Comparison of ENCODE assay signal across 16 mouse cellular contexts in genomic region chr4:102492911-102493310, GRCm38 (mm10).
A peak's percentile ranks its signal among the peaks of the same experiment; 100 is the strongest.
DNase-seq lines count a peak whose midpoint lies in the region; ATAC-seq lines count a peak whose summit lies in the region.
"Had no signal": no experiment of that assay in that cellular context is flagged by ENCODE, and none has a peak within 500 bp of the region (broad histone marks: within the 10 kb centered on the region; RNA-seq: fewer than 3 reads in every experiment).

No protein-coding gene starts in this region.

- DNase-seq in liver, embryonic 11.5 days (ENCODE audit: low spot score), result no peak
- no peak for DNase-seq in liver
- DNase-seq in layer of hippocampus, adult 18-20 months (ENCODE audit: low spot score in 2 of 2), result no peak
- no peak for DNase-seq in layer of hippocampus, adult 9-11 months
- DNase-seq: cerebellum, adult 9-11 months; gastrocnemius, postnatal 10 days; heart, adult 2 months; kidney, postnatal 4 days; layer of hippocampus, postnatal 36 days; lung, adult 18-20 months; right cerebral cortex, adult 18-20 months; thymus, adult 18-20 months had no signal

- H3K36me3 ChIP-seq in liver, embryonic 11.5 days (ENCODE audit: control insufficient read depth, insufficient read depth, low read length), result no peaks in the 10 kb centered on the region
- no peaks in the 10 kb centered on the region for H3K36me3 ChIP-seq in forebrain, embryonic 15.5 days
- no peaks in the 10 kb centered on the region for H3K36me3 ChIP-seq in hindbrain, embryonic 15.5 days
- H3K36me3 ChIP-seq in neural tube, embryonic 13.5 days, result no peaks in the 10 kb centered on the region
- H3K36me3 ChIP-seq: limb, embryonic 15.5 days had no signal

- no peak overlapping the region for H3K27ac ChIP-seq in liver, embryonic 11.5 days (ENCODE audit: low read depth, low read length)
- H3K27ac ChIP-seq in forebrain, embryonic 15.5 days (replicated peaks), result no peak overlapping the region
- H3K27ac ChIP-seq in hindbrain, embryonic 15.5 days (replicated peaks), result no peak overlapping the region
- no peak overlapping the region for H3K27ac ChIP-seq in neural tube, embryonic 13.5 days (replicated peaks)
- H3K27ac ChIP-seq: limb, embryonic 15.5 days had no signal

- WGBS in liver, embryonic 11.5 days, result 86% methylated on average over 5 of the region's 5 CpGs
- WGBS in forebrain, embryonic 15.5 days, result 24% methylated on average over 5 of the region's 5 CpGs
- 32% methylated on average over 5 of the region's 5 CpGs for WGBS in hindbrain, embryonic 15.5 days
- 39% methylated on average over 5 of the region's 5 CpGs for WGBS in neural tube, embryonic 13.5 days

- H3K9ac ChIP-seq in liver, embryonic 11.5 days (ENCODE audit: low read depth, low read length), result no peak overlapping the region
- no peak overlapping the region for H3K9ac ChIP-seq in forebrain, embryonic 15.5 days (replicated peaks)
- H3K9ac ChIP-seq in hindbrain, embryonic 15.5 days, result no peak overlapping the region
- H3K9ac ChIP-seq in neural tube, embryonic 13.5 days, result no peak overlapping the region
- H3K9ac ChIP-seq: limb, embryonic 15.5 days had no signal

- H3K4me2 ChIP-seq in liver, embryonic 11.5 days, result no peak overlapping the region
- no peak overlapping the region for H3K4me2 ChIP-seq in forebrain, embryonic 15.5 days (replicated peaks)
- no peak overlapping the region for H3K4me2 ChIP-seq in hindbrain, embryonic 15.5 days
- H3K4me2 ChIP-seq in neural tube, embryonic 13.5 days, result no peak overlapping the region
- H3K4me2 ChIP-seq: limb, embryonic 15.5 days had no signal

- H3K4me1 ChIP-seq in liver, embryonic 11.5 days (replicated peaks; ENCODE audit: control insufficient read depth, insufficient read depth, low read length), result no peaks in the 10 kb centered on the region
- H3K4me1 ChIP-seq in forebrain, embryonic 15.5 days, result peaks cover 25% of the 10 kb centered on the region
- H3K4me1 ChIP-seq in hindbrain, embryonic 15.5 days (replicated peaks), result 0 out of 2 replicates have a peak, but pooled peaks cover 4% of the 10 kb centered on the region
- peaks cover 6% of the 10 kb centered on the region; the same call in 1 of the 2 replicates for H3K4me1 ChIP-seq in neural tube, embryonic 13.5 days (replicated peaks)

- no peaks in the 10 kb centered on the region for H3K9me3 ChIP-seq in liver, embryonic 11.5 days (ENCODE audit: control insufficient read depth, low read length)
- no peaks in the 10 kb centered on the region for H3K9me3 ChIP-seq in forebrain, embryonic 15.5 days
- no peaks in the 10 kb centered on the region for H3K9me3 ChIP-seq in hindbrain, embryonic 15.5 days
- no peaks in the 10 kb centered on the region for H3K9me3 ChIP-seq in neural tube, embryonic 13.5 days
- H3K9me3 ChIP-seq: limb, embryonic 15.5 days had no signal

- H3K27me3 ChIP-seq in liver, embryonic 11.5 days (replicated peaks; ENCODE audit: control insufficient read depth, insufficient read depth, low read length), result no peaks in the 10 kb centered on the region
- no peaks in the 10 kb centered on the region for H3K27me3 ChIP-seq in forebrain, embryonic 15.5 days
- H3K27me3 ChIP-seq in hindbrain, embryonic 15.5 days, result no peaks in the 10 kb centered on the region
- H3K27me3 ChIP-seq in neural tube, embryonic 13.5 days, result no peaks in the 10 kb centered on the region
- H3K27me3 ChIP-seq: limb, embryonic 15.5 days had no signal

- ATAC-seq in liver, embryonic 11.5 days (replicated peaks; ENCODE audit: low FRiP score), result peak; percentile 23; the same call in 1 of the 2 replicates
- peak; percentile 17; the same call in 1 of the 2 replicates for ATAC-seq in forebrain, embryonic 15.5 days (replicated peaks)
- peak; percentile 29; the same call in 1 of the 2 replicates for ATAC-seq in hindbrain, embryonic 15.5 days (ENCODE audit: low FRiP score, low read depth)
- ATAC-seq in neural tube, embryonic 13.5 days (ENCODE audit: low read depth), result peak; percentile 51; the same call in 1 of the 2 replicates

- no peak overlapping the region for H3K4me3 ChIP-seq in liver, embryonic 11.5 days (ENCODE audit: low read depth, low read length)
- H3K4me3 ChIP-seq in forebrain, embryonic 15.5 days, result no peak overlapping the region
- no peak overlapping the region for H3K4me3 ChIP-seq in hindbrain, embryonic 15.5 days
- H3K4me3 ChIP-seq in neural tube, embryonic 13.5 days, result no peak overlapping the region
- H3K4me3 ChIP-seq: heart, adult 2 months; limb, embryonic 15.5 days had no signal
